Mouse (Mus musculus) urinary bladder, postnatal 4 days (tissue): ENCODE results near the gene Gm10160.
"Not testable (repeated sequence)": the region's sequence is repeated elsewhere in the genome, so short reads cannot be mapped to it uniquely, and the experiment has no call there.

Experiments used
- DNase-seq, 2 experiments: peaks; one replicate each; pipeline ENCODE4 v3.0.0; 2021 to 2022; ENCODE audit warnings: low spot score in 2 of 2

Gene Gm10160

GRCm38 (mm10) chr7:81858236-81858635 lies 2.6 kb upstream of the Gm10160 start:
- DNase-seq: no peak

GRCm38 (mm10) chr7:81856221-81856620 lies 627 bp upstream of the Gm10160 start:
- DNase-seq: no peak

GRCm38 (mm10) chr7:81854568-81855307 lies 856 bp downstream of the Gm10160 start:
- no peak for DNase-seq

GRCm38 (mm10) chr7:81851706-81852105 lies 3.9 kb downstream of the Gm10160 start:
- DNase-seq: no peak

- no peak for DNase-seq
Measured at GRCm38 (mm10) chr7:81850171-81850570, 5.4 kb downstream of the Gm10160 start.

GRCm38 (mm10) chr7:81849633-81850032 lies 6.0 kb downstream of the Gm10160 start:
- DNase-seq: no peak

- DNase-seq: no peak
Measured at GRCm38 (mm10) chr7:81849214-81849613, 6.4 kb downstream of the Gm10160 start.

GRCm38 (mm10) chr7:81847777-81848176 lies 7.8 kb downstream of the Gm10160 start:
- DNase-seq: no peak

GRCm38 (mm10) chr7:81847010-81847409 lies 8.6 kb downstream of the Gm10160 start:
- DNase-seq: no peak

- DNase-seq: no peak
Measured at GRCm38 (mm10) chr7:81846008-81846407, 9.6 kb downstream of the Gm10160 start.

- DNase-seq: no peak
Measured at GRCm38 (mm10) chr7:81845313-81845712, 10.3 kb downstream of the Gm10160 start.

GRCm38 (mm10) chr7:81844801-81845200 lies 10.8 kb downstream of the Gm10160 start:
- DNase-seq: no peak

- DNase-seq: no peak
Measured at GRCm38 (mm10) chr7:81843903-81844302, 11.7 kb downstream of the Gm10160 start.

GRCm38 (mm10) chr7:81842998-81843397 lies 12.6 kb downstream of the Gm10160 start:
- no peak for DNase-seq

GRCm38 (mm10) chr7:81842141-81842540 lies 13.5 kb downstream of the Gm10160 start:
- no peak for DNase-seq

GRCm38 (mm10) chr7:81841439-81841838 lies 14.2 kb downstream of the Gm10160 start:
- no peak for DNase-seq

- no peak for DNase-seq
Measured at GRCm38 (mm10) chr7:81840661-81841181, 14.9 kb downstream of the Gm10160 start.

- DNase-seq: no peak
Measured at GRCm38 (mm10) chr7:81839746-81840145, 15.8 kb downstream of the Gm10160 start.

- not testable (repeated sequence) for DNase-seq
Measured at GRCm38 (mm10) chr7:81837771-81838170, 17.8 kb downstream of the Gm10160 start.

- no peak for DNase-seq
Measured at GRCm38 (mm10) chr7:81835430-81835829, 20.2 kb downstream of the Gm10160 start.

- DNase-seq: no peak
Measured at GRCm38 (mm10) chr7:81834847-81835246, 20.7 kb downstream of the Gm10160 start.

- DNase-seq: peak; percentile 84
Measured at GRCm38 (mm10) chr7:81829379-81829894, 26.2 kb downstream of the Gm10160 start, which contains the start of gene Btbd1. Gene Btbd1, minus strand, starts transcription at chr7:81829431.

GRCm38 (mm10) chr7:81828681-81829378 lies 26.8 kb downstream of the Gm10160 start:
- peak; percentile 41 to 69 for DNase-seq
